Comparison of ENCODE assay signal across 9 mouse cellular contexts in genomic region chr9:41475326-41475725, GRCm38 (mm10).
DNase-seq lines count a peak whose midpoint lies in the region; ATAC-seq and TF ChIP-seq lines count a peak whose summit lies in the region.
"Had no signal": no experiment of that assay in that cellular context is flagged by ENCODE, and none has a peak within 500 bp of the region (broad histone marks: within the 10 kb centered on the region; RNA-seq: fewer than 3 reads in every experiment).

No protein-coding gene starts in this region.

- H3K4me2 ChIP-seq in heart, embryonic 11.5 days: no peak overlapping the region
- H3K4me2 ChIP-seq in forebrain, embryonic 16.5 days (ENCODE audit: low read length): peak overlapping the region; percentile 49
- H3K4me2 ChIP-seq in intestine, embryonic 16.5 days (ENCODE audit: low read depth, low read length): 0 out of 2 replicates have a peak overlapping the region, but pooled peaks have one; percentile 16
- peak overlapping the region; percentile 88 for H3K4me2 ChIP-seq in myocyte (ENCODE audit: low read depth)

- H3K27ac ChIP-seq in heart, embryonic 11.5 days (ENCODE audit: low read depth, low read length): no peak overlapping the region
- H3K27ac ChIP-seq in forebrain, embryonic 16.5 days (ENCODE audit: low read length): peak overlapping the region; percentile 80
- H3K27ac ChIP-seq in intestine, embryonic 16.5 days (ENCODE audit: low read length): no peak overlapping the region

- H3ac ChIP-seq in myocyte (ENCODE audit: control insufficient read depth, insufficient read length): peak overlapping the region; percentile 53

- ATAC-seq in heart, embryonic 11.5 days (replicated peaks; ENCODE audit: insufficient number of reproducible peaks, low FRiP score, low TSS enrichment): no peak
- ATAC-seq in forebrain, embryonic 16.5 days: 0 out of 2 replicates have a peak, but pooled peaks have one; percentile 7
- no peak for ATAC-seq in intestine, embryonic 16.5 days
- ATAC-seq in megakaryocyte, adult 5-6 weeks (ENCODE audit: poor library complexity, severe bottlenecking): no peak

- H3K9me3 ChIP-seq in heart, embryonic 11.5 days (replicated peaks; ENCODE audit: control insufficient read depth, low read length): no peaks in the 10 kb centered on the region
- H3K9me3 ChIP-seq in forebrain, embryonic 16.5 days (ENCODE audit: control insufficient read depth, low read length): no peaks in the 10 kb centered on the region
- H3K9me3 ChIP-seq in intestine, embryonic 16.5 days (ENCODE audit: control insufficient read depth, low read length): no peaks in the 10 kb centered on the region

- DNase-seq in heart, adult 11 months: peak; percentile 96
- no peak for DNase-seq in spleen, postnatal 36 days (ENCODE audit: low spot score in 2 of 2)
- DNase-seq in urinary bladder, postnatal 4 days (ENCODE audit: low spot score in 2 of 2): no peak

- H3K4me1 ChIP-seq in heart, embryonic 11.5 days (ENCODE audit: control insufficient read depth, insufficient read depth, low read length): no peaks in the 10 kb centered on the region
- peaks cover 32% of the 10 kb centered on the region for H3K4me1 ChIP-seq in forebrain, embryonic 16.5 days (replicated peaks; ENCODE audit: control insufficient read depth, insufficient read depth, low read length)
- no peaks in the 10 kb centered on the region for H3K4me1 ChIP-seq in intestine, embryonic 16.5 days (ENCODE audit: control insufficient read depth, insufficient read depth, low read length)

- no peak overlapping the region for H3K4me3 ChIP-seq in heart, embryonic 11.5 days (ENCODE audit: low read depth, low read length)
- peak overlapping the region; percentile 28 for H3K4me3 ChIP-seq in forebrain, embryonic 16.5 days (replicated peaks; ENCODE audit: low read length)
- no peak overlapping the region for H3K4me3 ChIP-seq in intestine, embryonic 16.5 days (ENCODE audit: low read length)
- H3K4me3 ChIP-seq in myocyte: peak overlapping the region; percentile 35
- H3K4me3 ChIP-seq: erythroblast, embryonic 14.5 days had no signal

- peaks cover 40% of the 10 kb centered on the region for H3K79me2 ChIP-seq in myocyte (ENCODE audit: control insufficient read depth, insufficient read depth)

- 71% methylated on average over 8 of the region's 8 CpGs for WGBS in heart, embryonic 11.5 days (ENCODE audit: insufficient replicate concordance)
- 38% methylated on average over 8 of the region's 8 CpGs for WGBS in forebrain, embryonic 16.5 days
- WGBS in intestine, embryonic 16.5 days: 66% methylated on average over 8 of the region's 8 CpGs

- H3K9ac ChIP-seq in heart, embryonic 11.5 days (ENCODE audit: low read depth, low read length): no peak overlapping the region
- peak overlapping the region; percentile 46 for H3K9ac ChIP-seq in forebrain, embryonic 16.5 days (replicated peaks; ENCODE audit: low read depth, low read length)
- H3K9ac ChIP-seq in intestine, embryonic 16.5 days (ENCODE audit: low read depth, low read length): no peak overlapping the region

- no peak for TF ChIP-seq POLR2A in myocyte (IDR thresholded peaks at IDR 0.05; ENCODE audit: insufficient read length, low read depth)

- no peaks in the 10 kb centered on the region for H3K27me3 ChIP-seq in heart, embryonic 11.5 days (ENCODE audit: control insufficient read depth, insufficient read depth, low read length)
- H3K27me3 ChIP-seq in forebrain, embryonic 16.5 days (replicated peaks; ENCODE audit: control insufficient read depth, insufficient read depth, low read length): no peaks in the 10 kb centered on the region
- H3K27me3 ChIP-seq in intestine, embryonic 16.5 days (replicated peaks; ENCODE audit: control insufficient read depth, insufficient read depth, low read length): no peaks in the 10 kb centered on the region
- H3K27me3 ChIP-seq in myocyte (ENCODE audit: control insufficient read depth, insufficient read depth, insufficient read length): no peaks in the 10 kb centered on the region

- H3K36me3 ChIP-seq in heart, embryonic 11.5 days (ENCODE audit: control insufficient read depth, insufficient read depth, low read length): no peaks in the 10 kb centered on the region
- H3K36me3 ChIP-seq in forebrain, embryonic 16.5 days (ENCODE audit: control insufficient read depth, insufficient read depth): no peaks in the 10 kb centered on the region
- H3K36me3 ChIP-seq in intestine, embryonic 16.5 days (ENCODE audit: control insufficient read depth, insufficient read depth, low read length): no peaks in the 10 kb centered on the region
- no peaks in the 10 kb centered on the region for H3K36me3 ChIP-seq in myocyte (ENCODE audit: control insufficient read depth, insufficient read depth)

TF ChIP-seq in myocyte, 11 proteins besides CTCF, POLR2A, EP300 and RAD21:
- TF ChIP-seq TCF3 (IDR thresholded peaks at IDR 0.05; ENCODE audit: insufficient read length, low read depth) (no peak), REST (IDR thresholded peaks at IDR 0.05; ENCODE audit: insufficient read depth, insufficient read length) (no peak), MYOG (IDR thresholded peaks at IDR 0.05; ENCODE audit: control insufficient read depth in 1 of 3, insufficient read depth in 1 of 3, insufficient read length in 2 of 3, low read depth in 2 of 3) (no peak)

Comparison
In these comparisons a context has a peak if more than half of its experiments do, and no peak if none do; other contexts are left out.
1. H3K4me3 ChIP-seq: peak in forebrain, embryonic 16.5 days (single experiment) and myocyte (single experiment); none in heart, embryonic 11.5 days (single experiment) and intestine, embryonic 16.5 days (single experiment).